Mouse (Mus musculus): ENCODE measurements around the gene Pptc7. TPM values are rescaled to one million over a fixed set of nuclear protein-coding genes. Genes with fewer than 3 reads are reported as not detected.

Gene Pptc7
- polyA plus RNA-seq, 1 experiment from 2014 or later, result 8.6 TPM

DNA sequence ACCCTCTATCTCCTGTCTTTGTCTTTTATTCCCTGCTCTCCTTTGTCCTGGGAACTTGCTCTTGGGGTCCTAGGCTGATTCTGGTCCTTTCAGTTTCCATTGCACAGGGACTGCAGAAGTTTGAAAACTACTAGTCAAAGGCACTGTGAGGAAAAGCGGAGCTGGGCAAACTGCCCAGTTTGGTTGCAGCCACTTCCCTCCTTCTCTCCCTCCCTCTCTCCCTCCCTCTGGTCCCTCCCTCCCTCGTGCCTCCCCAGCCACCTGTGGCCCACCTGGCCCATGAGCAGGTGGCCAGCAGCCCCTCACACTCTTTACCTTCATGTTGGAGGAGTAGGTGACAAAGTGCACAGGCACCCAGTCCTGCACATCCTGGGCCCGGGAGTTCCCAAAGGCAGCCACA, 39.0 kb upstream of the Pptc7 start:
- Histone ChIP-seq H3K27ac (ENCODE audit: low read length) (no peak overlapping the region), H3K9me3 (ENCODE audit: control insufficient read depth, low read length) (no peaks in the 10 kb centered on the region), H3K4me3 (ENCODE audit: low read length) (no peak overlapping the region), H3K4me1 (replicated peaks; ENCODE audit: control insufficient read depth, insufficient read depth, low read length) (no peaks in the 10 kb centered on the region), H3K27me3 (ENCODE audit: control insufficient read depth, insufficient read depth, low read depth, low read length) (no peaks in the 10 kb centered on the region), H3K4me2 (ENCODE audit: low read depth, low read length) (no peak overlapping the region), H3K36me3 (ENCODE audit: control insufficient read depth, insufficient read depth, low read length) (peaks cover 3% of the 10 kb centered on the region), H3K9ac (ENCODE audit: low read length) (no peak overlapping the region)
- WGBS, result 40% methylated on average over 3 of the region's 3 CpGs
- no peak for ATAC-seq (ENCODE audit: low read depth)

DNA sequence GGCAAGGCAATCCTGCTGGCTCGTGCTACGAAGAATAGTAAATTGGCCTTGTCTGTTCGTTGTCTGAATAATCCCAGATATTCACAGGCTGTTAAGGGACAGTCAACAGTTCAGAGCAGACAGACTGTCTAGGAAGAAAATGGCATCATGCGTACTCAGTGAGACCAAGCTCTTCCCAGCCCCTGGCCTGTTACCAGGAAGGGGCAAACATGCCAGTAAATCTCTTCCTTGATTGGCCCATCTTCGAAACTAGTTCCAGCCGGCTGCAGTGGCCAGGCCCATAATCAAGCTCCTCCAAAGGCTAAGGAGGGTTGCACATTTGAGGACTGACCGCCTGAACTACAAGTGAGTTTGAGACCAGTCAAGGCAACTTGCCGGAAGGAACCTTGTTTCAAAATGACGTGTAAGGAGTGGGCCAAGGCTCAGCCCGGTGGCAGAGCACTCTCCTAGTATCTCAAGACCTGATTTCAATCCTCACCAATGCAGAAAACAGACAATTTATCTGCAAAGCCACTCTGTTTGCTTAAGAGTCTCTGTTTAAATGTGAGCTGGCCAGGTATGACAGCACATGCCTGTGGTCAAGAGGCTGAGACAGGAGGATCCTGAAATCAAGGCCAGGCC, 37.5 kb upstream of the Pptc7 start:
- H3K4me2 ChIP-seq (ENCODE audit: low read depth, low read length), result no peak overlapping the region
- H3K4me1 ChIP-seq (replicated peaks; ENCODE audit: control insufficient read depth, insufficient read depth, low read length), result no peaks in the 10 kb centered on the region
- no peaks in the 10 kb centered on the region for H3K27me3 ChIP-seq (ENCODE audit: control insufficient read depth, insufficient read depth, low read depth, low read length)
- no peak overlapping the region for H3K9ac ChIP-seq (ENCODE audit: low read length)
- H3K27ac ChIP-seq (ENCODE audit: low read length), result no peak overlapping the region
- WGBS, result 81% methylated on average over 10 of the region's 10 CpGs
- no peak for ATAC-seq (ENCODE audit: low read depth)
- no peak overlapping the region for H3K4me3 ChIP-seq (ENCODE audit: low read length)
- H3K9me3 ChIP-seq (ENCODE audit: control insufficient read depth, low read length), result no peaks in the 10 kb centered on the region
- peaks cover 3% of the 10 kb centered on the region for H3K36me3 ChIP-seq (ENCODE audit: control insufficient read depth, insufficient read depth, low read length)

DNA sequence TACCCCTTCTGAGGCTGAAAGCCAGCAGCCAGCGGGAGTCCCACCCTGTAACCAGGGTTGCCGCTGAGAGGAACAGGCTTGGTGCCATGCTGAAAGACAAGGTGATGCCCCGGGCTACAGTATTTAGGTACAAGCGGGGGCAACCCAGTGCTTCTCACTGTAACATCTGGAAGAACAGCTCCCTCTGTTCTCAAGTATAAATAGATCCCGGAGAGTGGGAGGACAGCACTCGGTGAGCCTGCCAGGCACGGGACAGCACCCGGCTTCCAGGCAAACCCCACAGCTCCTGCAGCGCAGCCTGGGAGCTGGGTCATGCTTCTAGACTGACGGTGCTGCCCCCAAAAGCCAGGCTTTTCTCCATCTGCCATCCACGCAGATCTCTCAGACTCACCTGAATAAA, 36.6 kb upstream of the Pptc7 start:
- WGBS, result 87% methylated on average over 11 of the region's 11 CpGs
- Histone ChIP-seq H3K36me3 (ENCODE audit: control insufficient read depth, insufficient read depth, low read length) (peaks cover 3% of the 10 kb centered on the region), H3K4me1 (replicated peaks; ENCODE audit: control insufficient read depth, insufficient read depth, low read length) (no peaks in the 10 kb centered on the region), H3K9ac (ENCODE audit: low read length) (no peak overlapping the region), H3K4me3 (ENCODE audit: low read length) (no peak overlapping the region), H3K27ac (ENCODE audit: low read length) (no peak overlapping the region), H3K4me2 (ENCODE audit: low read depth, low read length) (no peak overlapping the region), H3K9me3 (ENCODE audit: control insufficient read depth, low read length) (no peaks in the 10 kb centered on the region), H3K27me3 (ENCODE audit: control insufficient read depth, insufficient read depth, low read depth, low read length) (no peaks in the 10 kb centered on the region)
- no peak for ATAC-seq (ENCODE audit: low read depth)

DNA sequence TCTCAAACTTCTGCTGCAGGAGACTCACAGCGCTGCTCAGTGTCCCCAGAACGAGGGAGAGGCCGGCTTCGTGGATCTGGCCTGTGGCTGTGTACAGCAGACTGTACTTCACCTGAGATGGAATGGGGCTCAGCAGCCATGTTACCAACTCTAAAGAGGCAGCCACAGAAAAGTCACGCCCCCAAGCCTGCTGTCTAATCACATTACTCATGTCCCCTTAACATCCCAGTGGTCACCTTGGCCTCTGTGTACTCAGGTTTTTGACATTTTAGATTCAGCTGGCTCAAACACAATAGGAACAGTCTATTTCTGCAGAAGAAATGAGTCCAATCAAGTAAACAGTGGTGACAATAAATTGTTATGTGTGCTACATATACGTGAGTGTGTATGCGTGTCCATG, 36.2 kb upstream of the Pptc7 start:
- Histone ChIP-seq H3K4me1 (replicated peaks; ENCODE audit: control insufficient read depth, insufficient read depth, low read length) (no peaks in the 10 kb centered on the region), H3K36me3 (ENCODE audit: control insufficient read depth, insufficient read depth, low read length) (peaks cover 3% of the 10 kb centered on the region), H3K4me2 (ENCODE audit: low read depth, low read length) (no peak overlapping the region), H3K27me3 (ENCODE audit: control insufficient read depth, insufficient read depth, low read depth, low read length) (no peaks in the 10 kb centered on the region), H3K4me3 (ENCODE audit: low read length) (no peak overlapping the region), H3K9me3 (ENCODE audit: control insufficient read depth, low read length) (no peaks in the 10 kb centered on the region), H3K9ac (ENCODE audit: low read length) (no peak overlapping the region), H3K27ac (ENCODE audit: low read length) (no peak overlapping the region)
- ATAC-seq (ENCODE audit: low read depth), result no peak
- 87% methylated on average over 7 of the region's 7 CpGs for WGBS

DNA sequence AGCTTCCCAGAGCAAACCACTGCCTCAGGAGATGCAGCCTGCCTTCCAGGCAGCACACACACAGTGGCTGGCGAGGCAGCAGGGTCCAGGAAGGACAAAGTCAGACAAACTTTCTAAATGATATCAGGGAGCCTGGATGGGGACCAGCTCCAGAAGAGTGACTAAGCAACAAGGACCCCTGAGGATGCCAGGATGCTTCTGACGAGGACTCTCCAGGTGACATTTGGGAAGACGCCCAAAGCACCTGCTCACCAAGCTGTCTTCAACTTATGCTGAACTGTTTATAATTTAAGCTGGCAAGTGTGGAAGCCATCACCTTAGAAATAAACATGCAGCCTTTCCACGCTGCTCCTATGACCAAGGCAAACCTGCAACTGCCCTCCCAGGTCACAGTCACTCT, 34.9 kb upstream of the Pptc7 start:
- 85% methylated on average over 4 of the region's 4 CpGs for WGBS
- Histone ChIP-seq H3K36me3 (ENCODE audit: control insufficient read depth, insufficient read depth, low read length) (peaks cover 3% of the 10 kb centered on the region), H3K9ac (ENCODE audit: low read length) (no peak overlapping the region), H3K27me3 (ENCODE audit: control insufficient read depth, insufficient read depth, low read depth, low read length) (no peaks in the 10 kb centered on the region), H3K27ac (ENCODE audit: low read length) (no peak overlapping the region), H3K4me1 (replicated peaks; ENCODE audit: control insufficient read depth, insufficient read depth, low read length) (no peaks in the 10 kb centered on the region), H3K9me3 (ENCODE audit: control insufficient read depth, low read length) (no peaks in the 10 kb centered on the region), H3K4me3 (ENCODE audit: low read length) (no peak overlapping the region), H3K4me2 (ENCODE audit: low read depth, low read length) (no peak overlapping the region)
- no peak for ATAC-seq (ENCODE audit: low read depth)

DNA sequence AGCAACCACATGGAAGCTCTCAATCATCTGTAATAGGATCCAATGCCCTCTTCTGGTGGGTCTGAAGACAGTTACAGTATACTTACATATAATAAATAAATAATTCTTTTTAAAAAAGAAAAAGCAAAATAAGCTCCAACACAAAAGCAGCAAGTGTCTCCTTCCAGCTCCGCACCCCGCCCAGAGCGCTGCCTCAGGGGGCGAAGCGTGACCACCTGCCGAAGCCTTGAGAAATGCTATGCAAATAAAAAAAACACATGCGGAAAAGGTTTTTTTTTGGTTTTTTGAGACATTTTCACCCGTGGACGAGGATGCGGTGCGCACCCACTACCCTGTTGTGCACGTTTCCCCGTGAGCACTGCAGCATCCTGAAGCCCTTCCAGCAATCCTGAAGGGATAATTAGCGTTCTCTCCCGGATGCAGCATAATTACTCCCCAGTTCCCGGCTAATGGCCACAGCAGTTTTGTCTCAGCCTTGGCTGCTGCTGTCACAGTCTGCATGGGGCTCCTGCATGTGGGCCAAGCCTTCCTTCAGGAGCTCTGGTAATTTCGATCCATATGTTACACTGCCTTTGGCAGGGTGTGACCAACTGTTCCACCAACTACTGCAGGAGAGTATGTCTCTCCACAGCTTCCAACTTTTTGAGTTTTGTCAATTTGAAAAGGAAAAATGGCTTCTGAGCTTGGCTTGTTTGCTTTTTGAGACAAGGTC, 32.1 kb upstream of the Pptc7 start:
- H3K27ac ChIP-seq (ENCODE audit: low read length), result no peak overlapping the region
- no peak overlapping the region for H3K4me2 ChIP-seq (ENCODE audit: low read depth, low read length)
- no peak overlapping the region for H3K4me3 ChIP-seq (ENCODE audit: low read length)
- no peak for ATAC-seq (ENCODE audit: low read depth)
- H3K4me1 ChIP-seq (replicated peaks; ENCODE audit: control insufficient read depth, insufficient read depth, low read length), result no peaks in the 10 kb centered on the region
- peaks cover 17% of the 10 kb centered on the region for H3K36me3 ChIP-seq (ENCODE audit: control insufficient read depth, insufficient read depth, low read length)
- no peaks in the 10 kb centered on the region for H3K9me3 ChIP-seq (ENCODE audit: control insufficient read depth, low read length)
- H3K27me3 ChIP-seq (ENCODE audit: control insufficient read depth, insufficient read depth, low read depth, low read length), result no peaks in the 10 kb centered on the region
- no peak overlapping the region for H3K9ac ChIP-seq (ENCODE audit: low read length)
- 90% methylated on average over 17 of the region's 17 CpGs for WGBS

DNA sequence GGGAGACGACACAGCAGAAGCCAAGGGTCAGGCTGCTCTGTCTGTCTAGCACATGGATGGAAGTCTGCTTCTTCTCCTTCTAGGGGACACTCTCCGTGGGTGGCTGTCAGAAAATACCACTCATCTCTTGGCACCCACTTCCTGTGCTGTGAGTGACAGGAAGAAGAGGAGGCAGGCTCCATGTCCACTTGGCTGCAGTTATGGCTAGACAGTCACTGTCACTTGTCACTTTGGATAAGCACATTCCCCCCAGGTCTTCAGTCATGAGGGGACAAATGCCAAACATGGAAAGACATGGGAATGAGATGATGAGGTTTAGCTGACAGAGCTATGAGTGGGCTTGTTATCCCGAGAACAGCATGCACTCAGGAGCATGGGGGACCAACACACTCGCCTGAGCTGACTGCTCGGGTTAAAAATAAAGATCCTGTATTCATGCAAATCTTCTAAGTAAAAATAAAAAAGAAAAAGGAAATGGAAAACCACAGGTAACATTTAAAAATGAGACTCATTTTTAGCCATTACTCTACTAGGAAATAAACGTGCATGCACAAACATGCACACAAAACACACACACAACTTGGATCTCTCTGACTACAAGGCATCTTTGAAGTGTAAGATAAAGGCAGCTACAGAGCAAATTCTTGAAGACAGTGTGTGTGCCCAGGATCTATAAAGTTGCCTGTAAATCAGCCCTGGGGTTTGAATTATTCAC, 26.0 kb upstream of the Pptc7 start:
- Histone ChIP-seq H3K36me3 (ENCODE audit: control insufficient read depth, insufficient read depth, low read length) (peaks cover 22% of the 10 kb centered on the region), H3K4me1 (replicated peaks; ENCODE audit: control insufficient read depth, insufficient read depth, low read length) (no peaks in the 10 kb centered on the region; the same call in 1 of the 2 replicates), H3K4me3 (ENCODE audit: low read length) (no peak overlapping the region), H3K4me2 (ENCODE audit: low read depth, low read length) (no peak overlapping the region), H3K27ac (ENCODE audit: low read length) (no peak overlapping the region), H3K27me3 (ENCODE audit: control insufficient read depth, insufficient read depth, low read depth, low read length) (no peaks in the 10 kb centered on the region), H3K9me3 (ENCODE audit: control insufficient read depth, low read length) (no peaks in the 10 kb centered on the region), H3K9ac (ENCODE audit: low read length) (no peak overlapping the region)
- ATAC-seq (ENCODE audit: low read depth), result peak; percentile 65; the same call in 1 of the 2 replicates
- 60% methylated on average over 6 of the region's 6 CpGs for WGBS

DNA sequence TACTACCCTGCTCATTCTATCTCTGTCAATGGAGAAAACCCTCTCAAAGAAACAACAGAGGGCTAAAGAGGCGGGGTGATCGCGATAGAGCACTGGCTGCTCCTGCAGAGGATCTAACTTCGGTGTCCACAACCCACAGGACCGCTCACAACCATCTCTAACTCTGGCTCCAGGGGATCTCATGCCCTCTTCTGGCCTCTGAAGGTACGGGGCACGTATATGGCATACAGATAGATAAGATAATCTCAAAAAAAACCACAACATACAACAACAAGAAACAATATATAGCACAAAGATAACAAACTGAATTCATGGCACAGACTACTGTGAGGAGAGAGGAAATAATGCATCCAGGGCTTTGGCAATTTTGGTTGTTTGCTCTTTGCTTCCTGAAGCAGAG, 22.1 kb upstream of the Pptc7 start:
- Histone ChIP-seq H3K4me2 (ENCODE audit: low read depth, low read length) (no peak overlapping the region), H3K9ac (ENCODE audit: low read length) (no peak overlapping the region), H3K27ac (ENCODE audit: low read length) (no peak overlapping the region), H3K36me3 (ENCODE audit: control insufficient read depth, insufficient read depth, low read length) (peaks cover 8% of the 10 kb centered on the region), H3K4me3 (ENCODE audit: low read length) (no peak overlapping the region), H3K4me1 (replicated peaks; ENCODE audit: control insufficient read depth, insufficient read depth, low read length) (peaks cover 5% of the 10 kb centered on the region; the same call in 1 of the 2 replicates), H3K27me3 (ENCODE audit: control insufficient read depth, insufficient read depth, low read depth, low read length) (no peaks in the 10 kb centered on the region), H3K9me3 (ENCODE audit: control insufficient read depth, low read length) (no peaks in the 10 kb centered on the region)
- WGBS, result 54% methylated on average over 7 of the region's 7 CpGs
- ATAC-seq (ENCODE audit: low read depth), result no peak
